Mouse (Mus musculus) macrophage (primary cell): ENCODE results near the gene Mtcl1. TPM values are rescaled to one million over a fixed set of nuclear protein-coding genes. Genes with fewer than 3 reads are reported as not detected.

Experiments used
- H3K27ac ChIP-seq: fragments of 350-480 bp; formaldehyde crosslinking; 2 replicates; pipeline ENCODE4 v1.9.0; 2021
- H3K36me3 ChIP-seq: fragments of 350-480 bp; formaldehyde crosslinking; 2 replicates; pipeline ENCODE4 v1.9.0; 2021; ENCODE audit errors: inconsistent target
- H3K4me3 ChIP-seq: fragments of 350-480 bp; formaldehyde crosslinking; 2 replicates; pipeline ENCODE4 v1.9.0; 2021; ENCODE audit errors: inconsistent target
- H3K79me2 ChIP-seq: fragments of 350-480 bp; formaldehyde crosslinking; 2 replicates; pipeline ENCODE4 v1.9.0; 2021; ENCODE audit errors: inconsistent target
- WGBS: methylation state at CpG from one replicate; pipeline ENCODE4 v1.1.7; 2026; ENCODE audit warnings: inconsistent platforms; ENCODE audit not compliant: missing documents; 5-methylcytosine and 5-hydroxymethylcytosine counted together
- polyA plus RNA-seq: library from polyadenylated mRNA; stranded (reverse); fragments of 250-400 nt; gene quantifications from 3 replicates; pipeline ENCODE4 v1.2.4, GENCODE M21; 2018; ENCODE audit warnings: inconsistent platforms
- total RNA-seq, 78 experiments: library from RNA; depleted of rRNA; stranded (reverse); fragments of 250-400 nt; gene quantifications; 1 replicate in 9 of 78; 2 replicates in 24 of 78; 3 replicates in 43 of 78; 4 replicates in 2 of 78; pipeline ENCODE4 v1.2.4; 2018; ENCODE audit warnings: inconsistent platforms in 56 of 78

The Mtcl1 gene
- total RNA-seq (2018; cell fraction: chromatin; rRNA removed), result under 1 TPM in 1 of 26 experiments, not detected in 25; 0.19 TPM
- total RNA-seq (2018; cell fraction: cytosol; rRNA removed), result not detected
- total RNA-seq (2018; cell fraction: nucleus; rRNA removed), result under 1 TPM in 1 of 26 experiments, not detected in 25; 0.14 TPM
- polyA plus RNA-seq, result not detected in 3 replicates

DNA sequence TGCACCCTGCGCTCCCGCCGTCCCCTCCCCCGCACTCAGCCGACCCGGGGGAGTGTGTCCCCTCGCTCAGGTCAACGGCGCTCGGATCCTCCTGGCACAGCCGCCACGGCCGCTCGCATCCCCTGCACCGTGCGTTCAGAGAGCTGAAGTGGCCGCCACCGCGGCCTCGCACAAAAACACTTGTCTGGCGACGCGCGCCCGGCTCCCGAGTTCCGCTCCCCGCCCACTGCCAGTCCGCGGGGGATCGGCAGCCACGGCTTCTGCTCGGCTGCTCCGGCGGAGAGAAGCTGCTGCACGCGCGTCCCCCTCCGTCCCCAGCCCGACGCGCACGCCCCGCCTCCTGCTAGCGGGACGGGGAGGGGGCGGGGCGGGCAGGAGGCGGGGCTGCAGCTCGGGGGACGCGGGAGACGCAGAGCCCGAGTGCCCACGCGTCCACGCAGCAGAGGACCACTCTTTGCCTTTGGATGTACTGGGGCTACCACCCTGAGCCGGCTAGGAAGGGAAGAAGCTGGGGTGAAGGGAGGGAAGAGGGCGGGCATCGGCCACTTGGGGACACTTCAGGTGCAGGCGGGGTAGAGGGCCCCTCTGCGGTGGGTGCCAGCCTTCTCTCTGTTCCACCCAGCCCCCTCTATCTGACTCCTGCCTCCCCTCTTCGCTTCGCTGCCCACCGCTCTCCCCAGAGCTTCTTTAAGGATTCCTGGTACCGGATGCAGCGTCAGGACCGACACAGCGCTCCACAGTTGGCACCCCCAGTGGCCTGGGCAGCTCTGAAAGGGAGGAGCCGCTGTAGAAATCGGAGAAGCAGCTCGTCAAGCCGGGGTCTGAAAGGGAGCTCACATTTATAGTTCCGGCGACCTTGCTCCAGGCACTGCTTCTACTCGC lies at the start of gene Mtcl1:
Gene Mtcl1, minus strand, starts transcription at position 291 of the 882 bp plus-strand sequence.
- WGBS, result under 1% methylated on average over 68 of the region's 76 CpGs
- Histone ChIP-seq H3K36me3 (no peaks in the 10 kb centered on the region), H3K4me3 (no peak within 1 kb of the TSS), H3K79me2 (no peaks in the 10 kb centered on the region), H3K27ac (no peak within 1 kb of the TSS)

DNA sequence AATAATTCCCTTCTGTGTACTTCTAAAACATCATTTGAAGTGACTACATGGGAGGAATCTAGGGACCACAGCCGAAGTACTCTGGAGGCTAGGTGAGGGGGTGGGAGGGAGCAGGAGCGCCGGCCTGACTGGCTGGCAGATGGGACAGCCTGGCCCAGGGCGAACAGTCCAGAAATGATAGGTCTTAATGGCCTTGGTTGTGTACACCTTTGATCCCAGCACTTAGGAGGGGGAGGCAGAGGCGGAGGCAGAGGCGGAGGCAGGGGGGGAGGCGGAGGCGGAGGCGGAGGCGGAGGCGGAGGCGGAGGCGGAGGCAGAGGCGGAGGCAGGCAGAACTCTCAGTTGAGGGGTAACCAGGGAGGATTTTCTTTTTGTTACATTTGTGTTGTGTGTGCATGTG lies 49.0 kb upstream of the Mtcl1 start:
- H3K36me3 ChIP-seq, result peaks cover 80% of the 10 kb centered on the region
- WGBS, result 96% methylated on average over 6 of the region's 14 CpGs
- no peaks in the 10 kb centered on the region; the same call in 1 of the 2 replicates for H3K79me2 ChIP-seq
- no peak overlapping the region for H3K4me3 ChIP-seq
- H3K27ac ChIP-seq, result no peak overlapping the region

DNA sequence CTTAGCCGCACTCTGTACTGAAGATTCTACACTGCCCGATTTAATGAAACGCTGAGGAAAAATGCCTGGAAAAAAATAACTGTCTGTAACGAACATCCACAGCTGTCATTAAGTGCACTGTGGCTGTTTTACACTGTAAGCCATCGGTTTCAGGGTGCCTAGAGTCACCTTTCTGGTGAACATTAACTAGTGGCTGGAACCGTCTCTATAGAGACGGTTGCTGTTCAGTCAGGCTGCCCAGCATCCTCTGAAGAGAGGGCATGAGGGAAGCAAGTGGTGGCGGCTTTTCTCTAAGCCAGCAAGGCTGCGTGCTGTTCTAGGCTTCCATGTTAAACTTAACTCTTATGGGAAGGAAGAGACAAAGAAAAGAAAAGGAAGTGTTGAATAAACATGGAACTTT lies 47.0 kb upstream of the Mtcl1 start:
- H3K36me3 ChIP-seq, result peaks cover 72% of the 10 kb centered on the region
- H3K27ac ChIP-seq, result no peak overlapping the region
- no peaks in the 10 kb centered on the region for H3K79me2 ChIP-seq
- WGBS, result 95% methylated on average over 9 of the region's 9 CpGs
- no peak overlapping the region for H3K4me3 ChIP-seq

DNA sequence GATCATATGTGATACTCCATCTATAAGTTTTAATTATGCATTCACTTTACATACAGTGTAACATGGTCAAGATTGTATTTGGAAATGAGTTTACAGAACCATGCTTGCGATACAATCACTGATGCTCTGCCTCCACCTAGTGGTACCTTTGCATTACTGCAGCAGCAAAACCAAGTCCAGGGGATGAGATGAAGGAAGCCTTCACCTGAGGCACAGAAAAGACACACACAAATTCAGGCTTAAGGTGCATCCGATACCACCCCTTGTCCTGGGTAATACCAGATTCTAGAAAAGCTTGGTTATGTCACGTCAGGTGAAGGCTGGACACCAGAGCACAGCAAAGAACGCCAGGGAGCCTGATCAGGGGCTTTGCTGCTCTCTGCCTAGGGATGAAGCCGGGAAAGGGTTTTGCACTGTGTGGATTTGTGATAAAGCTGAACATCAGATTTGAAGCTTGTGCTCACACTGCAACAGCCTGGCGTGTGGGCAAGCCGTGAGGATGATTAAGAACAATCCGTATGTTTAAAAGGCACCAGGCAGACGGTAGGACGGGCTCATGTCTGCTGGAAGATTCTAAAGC lies 40.6 kb upstream of the Mtcl1 start:
- Histone ChIP-seq H3K27ac (no peak overlapping the region), H3K79me2 (no peaks in the 10 kb centered on the region), H3K4me3 (no peak overlapping the region), H3K36me3 (peaks cover 11% of the 10 kb centered on the region)
- WGBS, result 53% methylated on average over 10 of the region's 10 CpGs

DNA sequence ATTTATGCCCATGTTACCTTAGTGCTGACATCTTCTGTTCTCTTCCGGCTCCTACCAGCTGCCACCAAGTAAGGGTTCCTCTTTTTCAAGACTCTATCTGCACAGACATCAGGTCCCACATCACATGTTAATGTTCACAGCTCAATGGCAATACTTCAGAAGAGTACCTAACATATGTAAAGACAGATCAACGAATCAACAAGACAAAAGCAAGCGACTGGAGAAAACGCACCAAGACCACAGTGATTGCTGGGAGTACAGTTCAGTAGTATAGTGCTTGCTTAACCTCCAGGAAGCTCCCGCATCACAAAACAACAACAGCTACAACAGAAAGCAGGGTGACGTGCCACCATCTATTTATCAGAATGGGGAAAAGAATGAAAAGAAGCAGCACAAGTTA lies 37.0 kb upstream of the Mtcl1 start:
- Histone ChIP-seq H3K27ac (no peak overlapping the region), H3K79me2 (no peaks in the 10 kb centered on the region), H3K36me3 (no peaks in the 10 kb centered on the region), H3K4me3 (no peak overlapping the region)
- 63% methylated on average over 6 of the region's 6 CpGs for WGBS

DNA sequence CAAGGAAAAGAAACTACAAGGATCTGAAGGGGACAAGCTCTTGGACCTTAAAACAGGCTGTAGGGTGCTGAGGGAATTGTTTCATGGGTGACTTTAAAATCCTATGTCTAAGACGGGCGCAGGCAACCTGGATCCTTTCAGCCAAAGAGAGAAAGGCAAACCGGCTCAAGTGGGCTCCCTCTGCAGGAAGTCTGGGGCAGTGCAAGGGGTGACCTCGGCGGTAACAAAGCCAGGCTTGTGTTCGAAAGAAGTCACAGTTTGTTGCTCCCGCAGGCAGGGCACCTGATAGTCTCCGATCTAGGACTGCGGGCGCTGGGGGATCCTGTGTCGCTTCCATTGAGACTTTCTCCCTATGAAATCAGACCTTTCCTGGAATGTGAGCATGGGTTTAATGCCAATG lies 36.2 kb upstream of the Mtcl1 start:
- 15% methylated on average over 11 of the region's 11 CpGs for WGBS
- no peaks in the 10 kb centered on the region for H3K79me2 ChIP-seq
- no peak overlapping the region for H3K27ac ChIP-seq
- no peaks in the 10 kb centered on the region for H3K36me3 ChIP-seq
- H3K4me3 ChIP-seq, result no peak overlapping the region

DNA sequence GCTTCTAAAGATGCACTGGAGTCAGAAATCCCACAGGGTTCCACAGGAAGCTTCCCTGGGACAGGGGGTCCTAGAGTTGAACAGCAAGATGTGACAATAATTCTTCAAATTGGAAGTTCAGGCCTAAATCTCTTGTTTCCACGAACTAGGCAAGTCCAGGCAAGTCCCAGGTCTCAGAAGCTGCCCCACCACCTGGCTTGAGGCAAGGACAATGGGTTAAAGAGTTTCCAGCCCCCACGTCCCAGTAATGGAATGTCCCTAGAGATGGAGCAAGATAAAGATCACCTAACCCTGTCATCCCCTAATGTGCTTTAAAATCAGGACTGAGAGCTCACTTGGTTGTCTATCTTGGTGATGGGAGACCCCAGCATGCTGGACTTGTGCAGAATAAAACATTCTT lies 35.4 kb upstream of the Mtcl1 start:
- Histone ChIP-seq H3K79me2 (no peaks in the 10 kb centered on the region), H3K4me3 (no peak overlapping the region), H3K27ac (no peak overlapping the region), H3K36me3 (no peaks in the 10 kb centered on the region)
- 80% methylated on average over 2 of the region's 2 CpGs for WGBS

DNA sequence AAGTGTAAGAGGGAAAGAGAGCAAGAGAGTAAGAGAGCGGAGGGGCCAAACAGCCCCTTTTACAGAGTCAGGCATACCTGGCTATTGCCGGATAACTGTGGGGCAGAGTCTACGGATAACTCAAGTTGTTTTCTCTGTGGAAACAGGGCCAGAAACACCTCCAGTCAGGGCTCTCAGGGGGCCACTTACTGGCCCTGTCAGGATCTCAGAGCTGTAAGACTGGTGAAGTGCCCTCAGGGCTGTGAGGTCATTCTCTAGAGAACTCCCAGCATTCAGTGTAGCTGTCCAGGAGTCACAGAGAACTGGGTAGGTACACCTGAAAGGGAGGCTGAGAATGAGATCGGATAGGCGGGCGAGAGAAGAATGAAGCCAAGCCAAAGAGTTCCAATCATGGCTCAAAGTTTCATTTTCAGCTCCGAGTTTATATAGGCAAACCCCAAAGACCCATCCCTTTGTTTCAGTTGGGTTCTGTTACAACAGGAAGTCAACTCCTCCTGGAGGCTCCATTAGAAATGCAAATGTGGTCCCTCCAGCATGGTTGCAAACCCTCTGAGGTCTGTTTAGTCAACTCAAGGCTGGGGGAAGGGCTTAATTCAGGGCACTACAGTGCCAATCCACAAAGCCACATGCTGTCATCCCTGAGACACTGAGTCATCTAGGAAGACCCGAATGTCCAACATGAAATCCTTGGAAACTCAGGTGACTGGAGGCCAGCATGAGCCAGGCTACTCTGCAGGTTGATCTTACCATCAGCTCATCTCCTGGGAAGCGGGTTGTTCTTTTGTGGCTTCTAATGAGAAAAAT lies 34.3 kb upstream of the Mtcl1 start:
- H3K4me3 ChIP-seq, result no peak overlapping the region
- no peak overlapping the region for H3K27ac ChIP-seq
- no peaks in the 10 kb centered on the region for H3K36me3 ChIP-seq
- no peaks in the 10 kb centered on the region for H3K79me2 ChIP-seq
- 91% methylated on average over 9 of the region's 9 CpGs for WGBS

DNA sequence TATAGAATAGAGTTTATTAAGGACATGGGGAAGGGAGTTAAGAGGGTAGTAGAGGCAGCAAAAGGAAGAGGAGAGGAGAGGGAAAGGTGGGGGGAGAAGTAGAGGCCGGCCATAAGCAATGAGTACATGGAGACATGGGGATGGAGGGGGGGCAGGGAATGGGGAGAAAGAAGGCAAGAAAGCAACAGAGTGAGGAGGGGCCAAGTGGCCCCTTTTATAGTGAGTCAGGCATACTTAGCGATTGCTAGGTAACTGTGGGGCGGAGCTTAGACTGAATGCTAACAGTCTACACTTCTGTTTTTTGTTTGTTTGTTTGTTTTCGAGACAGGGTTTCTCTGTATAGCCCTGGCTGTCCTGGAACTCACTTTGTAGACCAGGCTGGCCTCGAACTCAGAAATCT lies 31.7 kb upstream of the Mtcl1 start:
- WGBS, result 81% methylated on average over 5 of the region's 5 CpGs
- Histone ChIP-seq H3K27ac (no peak overlapping the region), H3K36me3 (no peaks in the 10 kb centered on the region), H3K79me2 (no peaks in the 10 kb centered on the region), H3K4me3 (no peak overlapping the region)

DNA sequence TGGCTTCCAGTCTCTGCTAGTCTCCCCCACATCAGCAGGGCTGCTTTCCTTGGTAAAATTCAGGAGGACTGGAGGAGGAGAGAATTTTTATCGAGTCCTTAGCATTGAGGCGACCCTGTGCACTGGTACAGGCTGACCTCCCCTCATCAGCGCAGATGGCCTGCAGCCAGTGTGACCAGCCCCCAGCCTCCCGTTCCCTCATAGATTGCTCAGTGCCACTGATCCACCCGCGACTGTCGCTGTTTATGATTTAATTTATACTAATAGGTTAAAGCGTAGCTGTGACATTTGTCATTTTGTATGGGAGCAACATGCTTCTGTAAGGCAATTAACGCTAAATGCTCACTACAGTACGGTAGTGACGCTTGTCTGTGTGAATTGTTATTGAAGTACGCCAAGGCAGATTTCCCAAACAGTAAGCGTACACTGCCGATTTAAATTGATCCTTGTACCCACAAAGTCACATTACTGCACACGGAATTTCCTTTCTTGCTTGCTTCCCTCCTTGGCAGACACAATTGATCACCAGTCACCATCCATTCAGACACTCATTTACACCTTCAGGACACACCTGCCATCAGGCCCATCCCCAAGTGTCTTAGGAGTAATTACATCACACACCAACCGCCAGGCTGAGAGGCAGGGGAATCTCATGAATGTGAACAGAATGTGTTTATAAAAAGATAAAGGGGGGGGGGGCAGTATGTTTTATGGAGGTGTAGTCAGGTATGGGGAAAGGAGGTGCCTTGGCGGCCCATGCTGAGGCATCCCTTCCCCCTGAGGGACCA lies 31.1 kb upstream of the Mtcl1 start:
- H3K79me2 ChIP-seq, result no peaks in the 10 kb centered on the region
- 68% methylated on average over 17 of the region's 17 CpGs for WGBS
- H3K4me3 ChIP-seq, result no peak overlapping the region
- H3K27ac ChIP-seq, result no peak overlapping the region
- no peaks in the 10 kb centered on the region for H3K36me3 ChIP-seq

DNA sequence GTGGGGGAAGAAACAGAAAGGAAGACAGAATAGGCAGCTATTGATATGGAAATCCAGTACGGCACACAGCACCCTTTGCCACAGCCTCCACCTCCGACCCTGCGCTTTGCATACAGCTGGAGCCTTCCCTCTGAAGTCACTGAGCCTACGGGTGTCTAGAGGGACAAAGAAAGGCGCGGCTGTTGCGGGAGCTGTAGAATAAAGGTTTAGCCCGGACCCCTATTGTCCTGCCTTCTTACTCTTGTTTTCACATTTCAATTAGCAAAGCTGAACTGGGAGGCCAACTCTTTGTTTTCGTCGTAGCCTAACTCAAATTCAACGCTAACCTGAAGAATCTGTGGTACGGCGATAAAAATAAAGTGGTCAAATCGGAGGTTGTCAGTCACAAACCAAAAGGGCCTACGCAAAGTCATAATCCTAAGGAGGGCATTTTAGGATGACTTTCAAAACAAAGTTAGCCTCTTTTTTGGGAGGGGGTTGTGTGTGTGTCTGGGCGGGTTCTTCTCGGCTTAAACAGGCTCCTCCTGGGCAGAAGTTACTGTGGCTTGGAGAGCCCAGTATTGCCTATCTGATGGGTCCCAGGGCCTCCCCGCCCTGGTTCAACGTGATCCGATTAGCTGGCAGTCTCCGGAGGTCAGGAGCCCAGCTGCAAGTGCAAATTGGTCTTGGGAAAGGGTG lies 30.4 kb upstream of the Mtcl1 start:
- Histone ChIP-seq H3K4me3 (no peak overlapping the region), H3K27ac (no peak overlapping the region), H3K36me3 (no peaks in the 10 kb centered on the region), H3K79me2 (no peaks in the 10 kb centered on the region)
- 9% methylated on average over 21 of the region's 21 CpGs for WGBS

DNA sequence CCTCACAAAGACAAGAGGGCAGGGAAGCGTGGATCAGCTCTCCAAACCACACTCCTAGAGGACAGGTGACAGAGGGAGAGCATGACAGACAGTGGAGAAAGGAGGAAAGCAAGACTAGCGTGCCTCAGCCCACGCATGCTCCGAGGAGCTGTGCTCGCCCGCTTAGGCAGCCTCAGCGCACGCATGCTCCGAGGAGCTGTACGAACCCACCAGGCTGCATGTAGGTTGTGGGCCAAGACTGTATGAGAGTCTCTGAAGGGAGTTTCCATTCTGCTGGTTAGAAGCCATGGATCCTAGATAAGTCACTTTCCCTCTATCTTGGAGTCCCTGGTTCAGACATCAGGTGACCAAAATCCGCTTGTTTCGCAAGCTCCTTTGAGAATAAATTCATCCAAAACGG lies 29.8 kb upstream of the Mtcl1 start:
- no peaks in the 10 kb centered on the region for H3K36me3 ChIP-seq
- no peaks in the 10 kb centered on the region for H3K79me2 ChIP-seq
- 14% methylated on average over 13 of the region's 13 CpGs for WGBS
- no peak overlapping the region for H3K4me3 ChIP-seq
- no peak overlapping the region for H3K27ac ChIP-seq

DNA sequence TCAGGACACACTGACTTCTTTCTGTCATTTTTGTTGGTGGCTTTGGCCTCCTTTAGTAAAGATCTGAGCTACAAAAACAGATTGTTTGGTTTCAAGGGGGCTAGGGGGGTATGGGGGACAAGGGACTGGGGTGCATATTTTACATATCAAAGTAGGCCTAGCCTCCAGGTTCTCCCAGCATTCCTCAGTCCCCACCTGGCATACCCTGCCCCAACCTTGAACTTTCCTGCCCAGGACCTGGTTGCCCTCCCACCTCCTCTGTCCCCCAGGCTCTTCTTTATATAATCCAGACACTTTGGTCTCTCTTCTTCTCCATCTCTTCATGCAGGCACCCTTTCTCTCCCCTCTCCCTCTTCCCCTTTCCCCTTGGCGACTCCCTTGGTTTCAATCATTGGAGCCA lies 23.7 kb upstream of the Mtcl1 start:
- 100% methylated on average over 1 of the region's 1 CpGs for WGBS
- no peaks in the 10 kb centered on the region for H3K36me3 ChIP-seq
- H3K27ac ChIP-seq, result no peak overlapping the region
- H3K79me2 ChIP-seq, result no peaks in the 10 kb centered on the region
- H3K4me3 ChIP-seq, result no peak overlapping the region

DNA sequence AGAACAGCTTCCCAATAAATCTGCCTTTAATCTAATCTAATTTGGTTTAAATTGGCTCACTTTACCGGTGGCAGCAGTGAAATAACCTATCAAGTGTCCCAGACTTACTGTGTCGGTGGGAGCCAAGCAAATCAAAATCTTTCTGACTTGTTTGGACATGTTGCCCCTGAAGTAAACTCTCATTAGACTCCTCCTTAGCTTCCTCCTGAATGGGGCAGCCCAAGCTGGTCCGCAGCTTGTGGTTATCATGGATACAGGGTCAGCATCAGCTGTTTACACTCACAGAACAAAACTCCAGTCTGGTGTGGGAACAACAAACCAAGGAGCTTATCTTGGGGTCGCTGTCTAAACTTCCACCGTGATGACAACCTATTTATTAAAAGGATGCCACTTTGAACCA lies 22.2 kb upstream of the Mtcl1 start:
- H3K36me3 ChIP-seq, result no peaks in the 10 kb centered on the region
- 71% methylated on average over 5 of the region's 5 CpGs for WGBS
- no peak overlapping the region for H3K27ac ChIP-seq
- H3K4me3 ChIP-seq, result no peak overlapping the region
- H3K79me2 ChIP-seq, result no peaks in the 10 kb centered on the region
